Mouse (Mus musculus) hindbrain, embryonic 13.5 days (tissue): ENCODE data around the gene Gm29427. TPM values are rescaled to one million over a fixed set of nuclear protein-coding genes. Genes with fewer than 3 reads are reported as not detected.
A peak's percentile ranks its signal among the peaks of the same experiment; 100 is the strongest.

Source experiments
- ATAC-seq: fragments of 200-750 bp; cut with Nextera tagmentation; 2 replicates; pipeline ENCODE4 v1.8.0; 2017; ENCODE audit warnings: moderate TSS enrichment; ENCODE audit not compliant: low FRiP score
- H3K27ac ChIP-seq: fragments of 300-500 bp; sonication (generic); 2 replicates; pipeline ENCODE4 v1.5.1; 2015; ENCODE audit warnings: inconsistent platforms, mild to moderate bottlenecking, moderate library complexity
- H3K27me3 ChIP-seq: fragments of 300-500 bp; sonication (generic); 2 replicates; pipeline ENCODE4 v1.6.1; 2015; ENCODE audit warnings: mild to moderate bottlenecking, inconsistent platforms
- H3K36me3 ChIP-seq: fragments of 300-500 bp; sonication (generic); 2 replicates; pipeline ENCODE4 v1.6.1; 2015; ENCODE audit warnings: mild to moderate bottlenecking, inconsistent platforms
- H3K4me1 ChIP-seq: fragments of 300-500 bp; sonication (generic); replicated peaks from 2 replicates; pipeline ENCODE4 v1.6.1; 2015; ENCODE audit warnings: inconsistent platforms
- H3K4me2 ChIP-seq: fragments of 300-500 bp; sonication (generic); 2 replicates; pipeline ENCODE4 v1.6.1; 2015; ENCODE audit warnings: inconsistent platforms, mild to moderate bottlenecking, moderate library complexity
- H3K4me3 ChIP-seq: fragments of 300-500 bp; sonication (generic); 2 replicates; pipeline ENCODE4 v1.5.1; 2015; ENCODE audit warnings: mild to moderate bottlenecking, inconsistent platforms
- H3K9ac ChIP-seq: fragments of 300-500 bp; sonication (generic); 2 replicates; pipeline ENCODE4 v1.6.1; 2015; ENCODE audit warnings: mild to moderate bottlenecking, inconsistent platforms
- H3K9me3 ChIP-seq: fragments of 300-500 bp; sonication (generic); 2 replicates; pipeline ENCODE4 v1.6.1; 2016; ENCODE audit warnings: inconsistent platforms
- WGBS: fragments of 180-500 bp; shearing (Covaris S2); methylation state at CpG from one replicate; pipeline ENCODE4 v1.1.7; 2015; 5-methylcytosine and 5-hydroxymethylcytosine counted together
- polyA plus RNA-seq: library from polyadenylated mRNA; unstranded; fragments of >200 nt; fragmentation: Nextera tagmentation; extraction: Ambion mirVana; gene quantifications from 2 replicates; pipeline ENCODE4 v1.2.1, GENCODE M21; 2015

Gene Gm29427
- polyA plus RNA-seq, 1 experiment from 2014 or later = 0.16 TPM

GRCm38 (mm10) chr1:130728070-130728469 is 12.5 kb upstream of the Gm29427 start:
- no peak overlapping the region for H3K27ac ChIP-seq
- peaks cover 10% of the 10 kb centered on the region for H3K4me1 ChIP-seq
- no peak for ATAC-seq
- no peaks in the 10 kb centered on the region for H3K36me3 ChIP-seq
- no peaks in the 10 kb centered on the region for H3K27me3 ChIP-seq
- H3K4me2 ChIP-seq = no peak overlapping the region
- H3K9me3 ChIP-seq = no peaks in the 10 kb centered on the region
- no peak overlapping the region for H3K9ac ChIP-seq
- WGBS = 82% methylated on average over 1 of the region's 1 CpGs
- no peak overlapping the region for H3K4me3 ChIP-seq

GRCm38 (mm10) chr1:130726396-130726795 is 10.8 kb upstream of the Gm29427 start:
- no peak overlapping the region for H3K4me3 ChIP-seq
- no peak for ATAC-seq
- peaks cover 6% of the 10 kb centered on the region; the same call in 1 of the 2 replicates for H3K4me1 ChIP-seq
- no peaks in the 10 kb centered on the region for H3K36me3 ChIP-seq
- no peak overlapping the region for H3K27ac ChIP-seq
- no peaks in the 10 kb centered on the region for H3K27me3 ChIP-seq
- WGBS = 61% methylated on average over 2 of the region's 2 CpGs
- no peak overlapping the region for H3K9ac ChIP-seq
- no peaks in the 10 kb centered on the region for H3K9me3 ChIP-seq
- H3K4me2 ChIP-seq = no peak overlapping the region

GRCm38 (mm10) chr1:130724206-130724605 is 8.6 kb upstream of the Gm29427 start:
- no peak overlapping the region for H3K27ac ChIP-seq
- WGBS = 94% methylated on average over 5 of the region's 5 CpGs
- ATAC-seq = no peak
- H3K36me3 ChIP-seq = peaks cover 7% of the 10 kb centered on the region; the same call in 1 of the 2 replicates
- no peak overlapping the region for H3K9ac ChIP-seq
- H3K9me3 ChIP-seq = no peaks in the 10 kb centered on the region
- no peaks in the 10 kb centered on the region for H3K27me3 ChIP-seq
- peaks cover 14% of the 10 kb centered on the region for H3K4me1 ChIP-seq
- no peak overlapping the region for H3K4me3 ChIP-seq
- H3K4me2 ChIP-seq = no peak overlapping the region

- H3K9me3 ChIP-seq = no peaks in the 10 kb centered on the region
- H3K27ac ChIP-seq = peak within 1 kb of the TSS; percentile 91
- peak within 1 kb of the TSS; percentile 87 for H3K4me3 ChIP-seq
- peak; percentile 70 for ATAC-seq
- peak within 1 kb of the TSS; percentile 97 for H3K9ac ChIP-seq
- WGBS = under 1% methylated on average over 53 of the region's 54 CpGs
- no peaks in the 10 kb centered on the region for H3K27me3 ChIP-seq
- peak within 1 kb of the TSS; percentile 98 for H3K4me2 ChIP-seq
- H3K4me1 ChIP-seq = peaks cover 29% of the 10 kb centered on the region
- peaks cover 13% of the 10 kb centered on the region for H3K36me3 ChIP-seq
Measured at GRCm38 (mm10) chr1:130717291-130717871, 1.8 kb upstream of the Gm29427 start, which contains the start of gene Yod1. Yod1 (plus strand) TSS chr1:130717327.

- Histone ChIP-seq H3K4me1 (peaks cover 29% of the 10 kb centered on the region), H3K27me3 (no peaks in the 10 kb centered on the region), H3K27ac (peak overlapping the region; percentile 91), H3K4me3 (peak overlapping the region; percentile 87), H3K36me3 (peaks cover 19% of the 10 kb centered on the region), H3K4me2 (peak overlapping the region; percentile 98), H3K9me3 (no peaks in the 10 kb centered on the region), H3K9ac (peak overlapping the region; percentile 97)
- peak; percentile 9 for ATAC-seq
- under 1% methylated on average over 42 of the region's 42 CpGs for WGBS
Measured at GRCm38 (mm10) chr1:130716513-130717290, 1.1 kb upstream of the Gm29427 start.

- Histone ChIP-seq H3K4me3 (peak overlapping the region; percentile 87), H3K9ac (peak overlapping the region; percentile 97), H3K4me1 (peaks cover 29% of the 10 kb centered on the region), H3K36me3 (peaks cover 19% of the 10 kb centered on the region), H3K27ac (peak overlapping the region; percentile 91), H3K9me3 (no peaks in the 10 kb centered on the region), H3K27me3 (no peaks in the 10 kb centered on the region), H3K4me2 (peak overlapping the region; percentile 98)
- peak; percentile 17; the same call in 1 of the 2 replicates for ATAC-seq
- WGBS = 5% methylated on average over 3 of the region's 3 CpGs
Measured at GRCm38 (mm10) chr1:130716218-130716512, 566 bp upstream of the Gm29427 start.

- Histone ChIP-seq H3K9ac (peak overlapping the region; percentile 21; the same call in 1 of the 2 replicates), H3K9me3 (no peaks in the 10 kb centered on the region), H3K4me2 (no peak overlapping the region), H3K27me3 (no peaks in the 10 kb centered on the region), H3K4me1 (peaks cover 19% of the 10 kb centered on the region), H3K36me3 (peaks cover 25% of the 10 kb centered on the region), H3K4me3 (no peak overlapping the region), H3K27ac (no peak overlapping the region)
- WGBS = 74% methylated on average over 4 of the region's 4 CpGs
- ATAC-seq = no peak
Measured at GRCm38 (mm10) chr1:130714046-130714445, 1.6 kb downstream of the Gm29427 start.

- H3K4me3 ChIP-seq = no peak overlapping the region
Measured at GRCm38 (mm10) chr1:130710283-130711080, 5.1 kb downstream of the Gm29427 start.

GRCm38 (mm10) chr1:130703613-130704012 is 12.0 kb downstream of the Gm29427 start:
- 85% methylated on average over 2 of the region's 2 CpGs for WGBS
- no peak for ATAC-seq
- H3K36me3 ChIP-seq = peaks cover 93% of the 10 kb centered on the region

More at GRCm38 (mm10) chr1:130710283-130711080, 5.1 kb downstream of the Gm29427 start:
- no peak for ATAC-seq
- no peaks in the 10 kb centered on the region for H3K27me3 ChIP-seq
- peaks cover 9% of the 10 kb centered on the region; the same call in 1 of the 2 replicates for H3K4me1 ChIP-seq
- H3K9ac ChIP-seq = no peak overlapping the region
- peaks cover 59% of the 10 kb centered on the region for H3K36me3 ChIP-seq
- H3K4me2 ChIP-seq = no peak overlapping the region
- 88% methylated on average over 22 of the region's 22 CpGs for WGBS
- H3K27ac ChIP-seq = no peak overlapping the region
- H3K9me3 ChIP-seq = no peaks in the 10 kb centered on the region

GRCm38 (mm10) chr1:130701976-130702375 is 13.6 kb downstream of the Gm29427 start:
- H3K4me1 ChIP-seq = no peaks in the 10 kb centered on the region
- H3K4me3 ChIP-seq = no peak overlapping the region
- ATAC-seq = no peak
- no peaks in the 10 kb centered on the region for H3K27me3 ChIP-seq
- H3K9me3 ChIP-seq = no peaks in the 10 kb centered on the region
- peaks cover 93% of the 10 kb centered on the region for H3K36me3 ChIP-seq
- no peak overlapping the region for H3K9ac ChIP-seq
- H3K4me2 ChIP-seq = no peak overlapping the region
- WGBS = 97% methylated on average over 11 of the region's 11 CpGs
- no peak overlapping the region for H3K27ac ChIP-seq

More at GRCm38 (mm10) chr1:130703613-130704012, 12.0 kb downstream of the Gm29427 start:
- H3K4me1 ChIP-seq = no peaks in the 10 kb centered on the region
- no peak overlapping the region for H3K4me3 ChIP-seq
- H3K4me2 ChIP-seq = no peak overlapping the region
- H3K27me3 ChIP-seq = no peaks in the 10 kb centered on the region
- H3K27ac ChIP-seq = no peak overlapping the region
- no peak overlapping the region for H3K9ac ChIP-seq
- no peaks in the 10 kb centered on the region for H3K9me3 ChIP-seq

GRCm38 (mm10) chr1:130699937-130700633 is 15.5 kb downstream of the Gm29427 start:
- 97% methylated on average over 10 of the region's 10 CpGs for WGBS
- no peak overlapping the region for H3K4me3 ChIP-seq
- no peak overlapping the region for H3K9ac ChIP-seq
- no peak overlapping the region for H3K27ac ChIP-seq
- H3K9me3 ChIP-seq = no peaks in the 10 kb centered on the region
- no peaks in the 10 kb centered on the region for H3K27me3 ChIP-seq
- H3K36me3 ChIP-seq = peaks cover 83% of the 10 kb centered on the region
- no peak overlapping the region for H3K4me2 ChIP-seq
- H3K4me1 ChIP-seq = no peaks in the 10 kb centered on the region
- no peak for ATAC-seq

GRCm38 (mm10) chr1:130698601-130699000 is 17.0 kb downstream of the Gm29427 start:
- Histone ChIP-seq H3K9ac (no peak overlapping the region), H3K9me3 (no peaks in the 10 kb centered on the region), H3K27ac (no peak overlapping the region), H3K27me3 (no peaks in the 10 kb centered on the region), H3K4me2 (no peak overlapping the region), H3K4me1 (no peaks in the 10 kb centered on the region), H3K36me3 (peaks cover 77% of the 10 kb centered on the region), H3K4me3 (no peak overlapping the region)
- 94% methylated on average over 5 of the region's 5 CpGs for WGBS
- ATAC-seq = no peak
